Mouse (Mus musculus): Measurements from ENCODE around the gene Nos1ap. TPM values are rescaled to one million over a fixed set of nuclear protein-coding genes. Genes with fewer than 3 reads are reported as not detected.
A peak's percentile ranks its signal among the peaks of the same experiment; 100 is the strongest.

The Nos1ap gene
- polyA plus RNA-seq, 1 experiment from 2014 or later = 13.0 TPM

GRCm38 (mm10) chr1:170499466-170499865 is 90.2 kb downstream of the Nos1ap start:
- Histone ChIP-seq H3K36me3 (ENCODE audit: control insufficient read depth, insufficient read depth, low read length) (no peaks in the 10 kb centered on the region), H3K9me3 (ENCODE audit: control insufficient read depth, low read length) (no peaks in the 10 kb centered on the region), H3K4me2 (ENCODE audit: low read length) (no peak overlapping the region), H3K4me1 (ENCODE audit: control insufficient read depth, insufficient read depth, low read length) (peaks cover 11% of the 10 kb centered on the region), H3K4me3 (replicated peaks; ENCODE audit: low read depth, low read length) (no peak overlapping the region), H3K27me3 (ENCODE audit: control insufficient read depth, insufficient read depth, low read length) (no peaks in the 10 kb centered on the region), H3K27ac (replicated peaks; ENCODE audit: low read depth, low read length) (no peak overlapping the region), H3K9ac (replicated peaks; ENCODE audit: low read length) (no peak overlapping the region)
- DNase-seq = no peak
- no peak for ATAC-seq (ENCODE audit: low FRiP score, low TSS enrichment)
- 76% methylated on average over 4 of the region's 4 CpGs for WGBS

GRCm38 (mm10) chr1:170498645-170499044 is 91.0 kb downstream of the Nos1ap start:
- 43% methylated on average over 4 of the region's 4 CpGs for WGBS
- no peak for DNase-seq

GRCm38 (mm10) chr1:170496221-170496620 is 93.4 kb downstream of the Nos1ap start:
- DNase-seq (no peak), ATAC-seq (ENCODE audit: low FRiP score, low TSS enrichment) (no peak)
- Histone ChIP-seq H3K36me3 (ENCODE audit: control insufficient read depth, insufficient read depth, low read length) (no peaks in the 10 kb centered on the region), H3K4me2 (ENCODE audit: low read length) (no peak overlapping the region), H3K9me3 (ENCODE audit: control insufficient read depth, low read length) (no peaks in the 10 kb centered on the region), H3K27ac (replicated peaks; ENCODE audit: low read depth, low read length) (no peak overlapping the region), H3K9ac (replicated peaks; ENCODE audit: low read length) (no peak overlapping the region), H3K27me3 (ENCODE audit: control insufficient read depth, insufficient read depth, low read length) (no peaks in the 10 kb centered on the region), H3K4me1 (ENCODE audit: control insufficient read depth, insufficient read depth, low read length) (no peaks in the 10 kb centered on the region), H3K4me3 (replicated peaks; ENCODE audit: low read depth, low read length) (no peak overlapping the region)
- 94% methylated on average over 8 of the region's 8 CpGs for WGBS

More at GRCm38 (mm10) chr1:170498645-170499044, 91.0 kb downstream of the Nos1ap start:
- Histone ChIP-seq H3K9ac (replicated peaks; ENCODE audit: low read length) (no peak overlapping the region), H3K4me2 (ENCODE audit: low read length) (no peak overlapping the region), H3K27me3 (ENCODE audit: control insufficient read depth, insufficient read depth, low read length) (no peaks in the 10 kb centered on the region), H3K4me3 (replicated peaks; ENCODE audit: low read depth, low read length) (no peak overlapping the region), H3K36me3 (ENCODE audit: control insufficient read depth, insufficient read depth, low read length) (no peaks in the 10 kb centered on the region), H3K4me1 (ENCODE audit: control insufficient read depth, insufficient read depth, low read length) (peaks cover 11% of the 10 kb centered on the region), H3K27ac (replicated peaks; ENCODE audit: low read depth, low read length) (no peak overlapping the region), H3K9me3 (ENCODE audit: control insufficient read depth, low read length) (no peaks in the 10 kb centered on the region)
- no peak for ATAC-seq (ENCODE audit: low FRiP score, low TSS enrichment)

- H3K4me2 ChIP-seq (ENCODE audit: low read length) = no peak overlapping the region
- H3K4me3 ChIP-seq (replicated peaks; ENCODE audit: low read depth, low read length) = no peak overlapping the region
- no peak for ATAC-seq (ENCODE audit: low FRiP score, low TSS enrichment)
- no peaks in the 10 kb centered on the region for H3K4me1 ChIP-seq (ENCODE audit: control insufficient read depth, insufficient read depth, low read length)
- H3K27me3 ChIP-seq (ENCODE audit: control insufficient read depth, insufficient read depth, low read length) = no peaks in the 10 kb centered on the region
- no peak overlapping the region for H3K27ac ChIP-seq (replicated peaks; ENCODE audit: low read depth, low read length)
- no peak overlapping the region for H3K9ac ChIP-seq (replicated peaks; ENCODE audit: low read length)
- DNase-seq = no peak
- 83% methylated on average over 13 of the region's 13 CpGs for WGBS
- H3K36me3 ChIP-seq (ENCODE audit: control insufficient read depth, insufficient read depth, low read length) = no peaks in the 10 kb centered on the region
- H3K9me3 ChIP-seq (ENCODE audit: control insufficient read depth, low read length) = no peaks in the 10 kb centered on the region
These were observed 94.0 kb downstream of the Nos1ap start for GRCm38 (mm10) chr1:170495538-170496183.

- Histone ChIP-seq H3K27ac (replicated peaks; ENCODE audit: low read depth, low read length) (0 out of 2 replicates have a peak overlapping the region, but pooled peaks have one; percentile 5), H3K36me3 (ENCODE audit: control insufficient read depth, insufficient read depth, low read length) (no peaks in the 10 kb centered on the region), H3K4me1 (ENCODE audit: control insufficient read depth, insufficient read depth, low read length) (no peaks in the 10 kb centered on the region), H3K27me3 (ENCODE audit: control insufficient read depth, insufficient read depth, low read length) (no peaks in the 10 kb centered on the region), H3K9me3 (ENCODE audit: control insufficient read depth, low read length) (no peaks in the 10 kb centered on the region), H3K4me2 (ENCODE audit: low read length) (no peak overlapping the region), H3K9ac (replicated peaks; ENCODE audit: low read length) (no peak overlapping the region), H3K4me3 (replicated peaks; ENCODE audit: low read depth, low read length) (no peak overlapping the region)
- 64% methylated on average over 2 of the region's 2 CpGs for WGBS
- ATAC-seq (ENCODE audit: low FRiP score, low TSS enrichment) (no peak), DNase-seq (no peak)
These were observed 97.1 kb downstream of the Nos1ap start for GRCm38 (mm10) chr1:170492527-170492926.

GRCm38 (mm10) chr1:170492027-170492426 is 97.6 kb downstream of the Nos1ap start:
- WGBS = 80% methylated on average over 4 of the region's 4 CpGs
- H3K36me3 ChIP-seq (ENCODE audit: control insufficient read depth, insufficient read depth, low read length) = no peaks in the 10 kb centered on the region
- DNase-seq = no peak
- no peaks in the 10 kb centered on the region for H3K27me3 ChIP-seq (ENCODE audit: control insufficient read depth, insufficient read depth, low read length)
- H3K27ac ChIP-seq (replicated peaks; ENCODE audit: low read depth, low read length) = no peak overlapping the region
- ATAC-seq (ENCODE audit: low FRiP score, low TSS enrichment) = no peak
- no peaks in the 10 kb centered on the region for H3K9me3 ChIP-seq (ENCODE audit: control insufficient read depth, low read length)
- no peak overlapping the region for H3K4me3 ChIP-seq (replicated peaks; ENCODE audit: low read depth, low read length)
- H3K4me2 ChIP-seq (ENCODE audit: low read length) = no peak overlapping the region
- H3K4me1 ChIP-seq (ENCODE audit: control insufficient read depth, insufficient read depth, low read length) = no peaks in the 10 kb centered on the region
- no peak overlapping the region for H3K9ac ChIP-seq (replicated peaks; ENCODE audit: low read length)

- ATAC-seq (ENCODE audit: low FRiP score, low TSS enrichment) = no peak
- no peak overlapping the region for H3K9ac ChIP-seq (replicated peaks; ENCODE audit: low read length)
- H3K9me3 ChIP-seq (ENCODE audit: control insufficient read depth, low read length) = no peaks in the 10 kb centered on the region
- H3K4me1 ChIP-seq (ENCODE audit: control insufficient read depth, insufficient read depth, low read length) = no peaks in the 10 kb centered on the region
- no peak overlapping the region for H3K27ac ChIP-seq (replicated peaks; ENCODE audit: low read depth, low read length)
- H3K36me3 ChIP-seq (ENCODE audit: control insufficient read depth, insufficient read depth, low read length) = no peaks in the 10 kb centered on the region
- H3K4me3 ChIP-seq (replicated peaks; ENCODE audit: low read depth, low read length) = no peak overlapping the region
- no peak overlapping the region for H3K4me2 ChIP-seq (ENCODE audit: low read length)
- WGBS = 90% methylated on average over 7 of the region's 7 CpGs
- no peak for DNase-seq
- H3K27me3 ChIP-seq (ENCODE audit: control insufficient read depth, insufficient read depth, low read length) = no peaks in the 10 kb centered on the region
These were observed 99.7 kb downstream of the Nos1ap start for GRCm38 (mm10) chr1:170489936-170490335.

GRCm38 (mm10) chr1:170489450-170489849 is 100.2 kb downstream of the Nos1ap start:
- Histone ChIP-seq H3K27ac (replicated peaks; ENCODE audit: low read depth, low read length) (no peak overlapping the region), H3K27me3 (ENCODE audit: control insufficient read depth, insufficient read depth, low read length) (no peaks in the 10 kb centered on the region), H3K9ac (replicated peaks; ENCODE audit: low read length) (no peak overlapping the region), H3K4me2 (ENCODE audit: low read length) (no peak overlapping the region), H3K9me3 (ENCODE audit: control insufficient read depth, low read length) (no peaks in the 10 kb centered on the region), H3K4me3 (replicated peaks; ENCODE audit: low read depth, low read length) (no peak overlapping the region), H3K4me1 (ENCODE audit: control insufficient read depth, insufficient read depth, low read length) (no peaks in the 10 kb centered on the region), H3K36me3 (ENCODE audit: control insufficient read depth, insufficient read depth, low read length) (no peaks in the 10 kb centered on the region)
- WGBS = 88% methylated on average over 6 of the region's 6 CpGs
- DNase-seq (no peak), ATAC-seq (ENCODE audit: low FRiP score, low TSS enrichment) (no peak)

GRCm38 (mm10) chr1:170485119-170485518 is 104.5 kb downstream of the Nos1ap start:
- ATAC-seq (ENCODE audit: low FRiP score, low TSS enrichment) = no peak
- Histone ChIP-seq H3K4me2 (ENCODE audit: low read length) (no peak overlapping the region), H3K4me3 (replicated peaks; ENCODE audit: low read depth, low read length) (no peak overlapping the region), H3K4me1 (ENCODE audit: control insufficient read depth, insufficient read depth, low read length) (0 out of 2 replicates have a peak, but pooled peaks cover 4% of the 10 kb centered on the region), H3K9me3 (ENCODE audit: control insufficient read depth, low read length) (no peaks in the 10 kb centered on the region), H3K9ac (replicated peaks; ENCODE audit: low read length) (no peak overlapping the region), H3K27ac (replicated peaks; ENCODE audit: low read depth, low read length) (no peak overlapping the region), H3K36me3 (ENCODE audit: control insufficient read depth, insufficient read depth, low read length) (no peaks in the 10 kb centered on the region), H3K27me3 (ENCODE audit: control insufficient read depth, insufficient read depth, low read length) (no peaks in the 10 kb centered on the region)
- no peak for DNase-seq
- 43% methylated on average over 4 of the region's 4 CpGs for whole genome bisulfite sequencing
